Mouse (Mus musculus): ENCODE results near the gene Fyn. TPM values are rescaled to one million over a fixed set of nuclear protein-coding genes. Genes with fewer than 3 reads are reported as not detected.

Fyn gene
- total and polyA plus RNA-seq, 2 experiments from 2014 or later: 10.8 to 24.1 TPM

- Histone ChIP-seq H3K4me3 (ENCODE audit: low read depth, low read length) (no peak overlapping the region), H3K27me3 (ENCODE audit: control insufficient read depth, insufficient read depth, low read length) (no peaks in the 10 kb centered on the region), H3K36me3 (replicated peaks; ENCODE audit: control insufficient read depth, insufficient read depth, low read length) (0 out of 2 replicates have a peak, but pooled peaks cover 6% of the 10 kb centered on the region), H3K4me1 (ENCODE audit: control insufficient read depth, insufficient read depth) (0 out of 2 replicates have a peak, but pooled peaks cover 7% of the 10 kb centered on the region), H3K4me2 (ENCODE audit: low read depth, low read length) (no peak overlapping the region; the same call in 1 of the 2 replicates), H3K9ac (replicated peaks; ENCODE audit: low read depth, low read length) (no peak overlapping the region), H3K27ac (ENCODE audit: low read depth) (no peak overlapping the region), H3K9me3 (replicated peaks; ENCODE audit: control insufficient read depth, low read length) (no peaks in the 10 kb centered on the region)
- ATAC-seq (ENCODE audit: insufficient read depth, low read depth) (no peak), DNase-seq (ENCODE audit: low spot score) (no peak)
- WGBS: 55% methylated on average over 8 of the region's 8 CpGs
- TF ChIP-seq EP300 (IDR thresholded peaks at IDR 0.05; ENCODE audit: low read depth) (no peak), CTCF (IDR thresholded peaks at IDR 0.05; ENCODE audit: low read depth) (no peak)
These were observed 115.7 kb downstream of the Fyn start for GRCm38 (mm10) chr10:39484382-39484826.

GRCm38 (mm10) chr10:39484892-39485291, 116.2 kb downstream of the Fyn start:
- 0 out of 2 replicates have a peak, but pooled peaks cover 6% of the 10 kb centered on the region for H3K36me3 ChIP-seq (replicated peaks; ENCODE audit: control insufficient read depth, insufficient read depth, low read length)
- no peak overlapping the region for H3K9ac ChIP-seq (replicated peaks; ENCODE audit: low read depth, low read length)
- 61% methylated on average over 6 of the region's 6 CpGs for WGBS
- 0 out of 2 replicates have a peak, but pooled peaks cover 7% of the 10 kb centered on the region for H3K4me1 ChIP-seq (ENCODE audit: control insufficient read depth, insufficient read depth)
- TF ChIP-seq EP300 (IDR thresholded peaks at IDR 0.05; ENCODE audit: low read depth): no peak
- no peak for TF ChIP-seq CTCF (IDR thresholded peaks at IDR 0.05; ENCODE audit: low read depth)
- no peak for ATAC-seq (ENCODE audit: insufficient read depth, low read depth)
- no peak for DNase-seq (ENCODE audit: low spot score)
- H3K27ac ChIP-seq (ENCODE audit: low read depth): no peak overlapping the region
- no peak overlapping the region for H3K4me3 ChIP-seq (ENCODE audit: low read depth, low read length)
- no peak overlapping the region for H3K4me2 ChIP-seq (ENCODE audit: low read depth, low read length)
- no peaks in the 10 kb centered on the region for H3K27me3 ChIP-seq (ENCODE audit: control insufficient read depth, insufficient read depth, low read length)
- no peaks in the 10 kb centered on the region for H3K9me3 ChIP-seq (replicated peaks; ENCODE audit: control insufficient read depth, low read length)

- Histone ChIP-seq H3K9ac (replicated peaks; ENCODE audit: low read depth, low read length) (no peak overlapping the region), H3K27me3 (ENCODE audit: control insufficient read depth, insufficient read depth, low read length) (no peaks in the 10 kb centered on the region), H3K9me3 (replicated peaks; ENCODE audit: control insufficient read depth, low read length) (no peaks in the 10 kb centered on the region), H3K36me3 (replicated peaks; ENCODE audit: control insufficient read depth, insufficient read depth, low read length) (0 out of 2 replicates have a peak, but pooled peaks cover 6% of the 10 kb centered on the region), H3K4me2 (ENCODE audit: low read depth, low read length) (no peak overlapping the region), H3K27ac (ENCODE audit: low read depth) (no peak overlapping the region), H3K4me3 (ENCODE audit: low read depth, low read length) (no peak overlapping the region), H3K4me1 (ENCODE audit: control insufficient read depth, insufficient read depth) (0 out of 2 replicates have a peak, but pooled peaks cover 7% of the 10 kb centered on the region)
- DNase-seq (ENCODE audit: low spot score) (no peak), ATAC-seq (ENCODE audit: insufficient read depth, low read depth) (no peak)
- TF ChIP-seq EP300 (IDR thresholded peaks at IDR 0.05; ENCODE audit: low read depth) (no peak), CTCF (IDR thresholded peaks at IDR 0.05; ENCODE audit: low read depth) (no peak)
- WGBS: 82% methylated on average over 4 of the region's 4 CpGs
These were observed 117.3 kb downstream of the Fyn start for GRCm38 (mm10) chr10:39485939-39486338.

GRCm38 (mm10) chr10:39486501-39487450, 118.1 kb downstream of the Fyn start:
- WGBS: 42% methylated on average over 11 of the region's 11 CpGs
- Histone ChIP-seq H3K9ac (replicated peaks; ENCODE audit: low read depth, low read length) (0 out of 2 replicates have a peak overlapping the region, but pooled peaks have one; percentile 4), H3K27ac (ENCODE audit: low read depth) (no peak overlapping the region), H3K4me2 (ENCODE audit: low read depth, low read length) (no peak overlapping the region), H3K9me3 (replicated peaks; ENCODE audit: control insufficient read depth, low read length) (no peaks in the 10 kb centered on the region), H3K4me1 (ENCODE audit: control insufficient read depth, insufficient read depth) (0 out of 2 replicates have a peak, but pooled peaks cover 9% of the 10 kb centered on the region), H3K36me3 (replicated peaks; ENCODE audit: control insufficient read depth, insufficient read depth, low read length) (0 out of 2 replicates have a peak, but pooled peaks cover 6% of the 10 kb centered on the region), H3K4me3 (ENCODE audit: low read depth, low read length) (no peak overlapping the region), H3K27me3 (ENCODE audit: control insufficient read depth, insufficient read depth, low read length) (no peaks in the 10 kb centered on the region)
- TF ChIP-seq EP300 (IDR thresholded peaks at IDR 0.05; ENCODE audit: low read depth) (no peak), CTCF (IDR thresholded peaks at IDR 0.05; ENCODE audit: low read depth) (no peak)
- no peak for DNase-seq (ENCODE audit: low spot score)
- ATAC-seq (ENCODE audit: insufficient read depth, low read depth): no peak

- Histone ChIP-seq H3K27ac (ENCODE audit: low read depth) (peak overlapping the region; percentile 25; the same call in 1 of the 2 replicates), H3K4me2 (ENCODE audit: low read depth, low read length) (no peak overlapping the region), H3K4me1 (ENCODE audit: control insufficient read depth, insufficient read depth) (peaks cover 20% of the 10 kb centered on the region; the same call in 1 of the 2 replicates), H3K27me3 (ENCODE audit: control insufficient read depth, insufficient read depth, low read length) (no peaks in the 10 kb centered on the region), H3K36me3 (replicated peaks; ENCODE audit: control insufficient read depth, insufficient read depth, low read length) (0 out of 2 replicates have a peak, but pooled peaks cover 5% of the 10 kb centered on the region), H3K4me3 (ENCODE audit: low read depth, low read length) (no peak overlapping the region), H3K9me3 (replicated peaks; ENCODE audit: control insufficient read depth, low read length) (no peaks in the 10 kb centered on the region), H3K9ac (replicated peaks; ENCODE audit: low read depth, low read length) (no peak overlapping the region)
- WGBS: 75% methylated on average over 14 of the region's 14 CpGs
- TF ChIP-seq CTCF (IDR thresholded peaks at IDR 0.05; ENCODE audit: low read depth): no peak
- no peak for TF ChIP-seq EP300 (IDR thresholded peaks at IDR 0.05; ENCODE audit: low read depth)
- ATAC-seq (ENCODE audit: insufficient read depth, low read depth): no peak
- no peak for DNase-seq (ENCODE audit: low spot score)
These were observed 119.2 kb downstream of the Fyn start for GRCm38 (mm10) chr10:39487740-39488415.
